Mouse (Mus musculus) yolk sac, embryonic 10.5 days (tissue): Measurements from ENCODE around the gene Cep72.
"Not testable (repeated sequence)": the region's sequence is repeated elsewhere in the genome, so short reads cannot be mapped to it uniquely, and the experiment has no call there.

ENCODE experiments used
- DNase-seq: peaks from one replicate; pipeline ENCODE4 v3.0.0-alpha.2; 2017; ENCODE audit warnings: low spot score

Gene Cep72

DNA sequence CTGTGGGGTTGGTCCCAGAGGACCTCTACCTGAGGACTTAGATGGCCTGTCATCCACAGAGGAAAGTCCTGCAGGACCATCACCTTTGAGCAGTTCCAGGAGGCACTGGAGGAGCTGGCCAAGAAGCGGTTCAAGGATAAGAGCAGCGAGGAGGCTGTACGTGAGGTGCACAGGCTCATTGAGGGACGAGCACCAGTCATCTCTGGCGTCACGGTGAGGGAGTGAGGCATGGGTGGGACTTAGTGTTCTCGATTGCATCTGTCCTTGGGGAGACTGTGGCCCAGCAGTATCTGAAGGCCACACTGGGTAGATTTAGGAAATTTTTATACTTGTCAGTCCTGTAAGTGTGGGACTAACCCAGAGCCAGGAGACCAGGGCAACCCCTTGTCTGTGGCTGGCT is 31.4 kb downstream of the Cep72 start:
- DNase-seq, result no peak

DNA sequence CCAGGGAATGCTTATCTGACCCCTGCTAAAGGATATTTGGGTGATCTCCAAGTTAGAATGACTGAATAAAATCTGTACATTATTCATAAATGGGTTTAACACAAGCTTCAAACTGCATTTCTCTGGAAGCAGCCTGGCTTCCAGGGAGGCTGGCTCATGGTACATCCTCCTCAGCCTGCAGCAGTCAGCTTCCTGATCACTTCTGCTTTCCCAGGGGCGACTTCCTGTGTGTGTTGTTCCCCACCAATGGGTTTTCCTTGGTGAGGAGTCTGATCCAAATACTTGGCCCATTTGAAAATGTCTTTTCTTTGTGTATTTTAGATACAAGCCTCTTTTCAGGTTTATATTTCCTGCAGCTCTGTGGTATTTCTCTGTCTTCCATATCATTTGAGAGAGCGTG is 33.1 kb downstream of the Cep72 start:
- no peak for DNase-seq

DNA sequence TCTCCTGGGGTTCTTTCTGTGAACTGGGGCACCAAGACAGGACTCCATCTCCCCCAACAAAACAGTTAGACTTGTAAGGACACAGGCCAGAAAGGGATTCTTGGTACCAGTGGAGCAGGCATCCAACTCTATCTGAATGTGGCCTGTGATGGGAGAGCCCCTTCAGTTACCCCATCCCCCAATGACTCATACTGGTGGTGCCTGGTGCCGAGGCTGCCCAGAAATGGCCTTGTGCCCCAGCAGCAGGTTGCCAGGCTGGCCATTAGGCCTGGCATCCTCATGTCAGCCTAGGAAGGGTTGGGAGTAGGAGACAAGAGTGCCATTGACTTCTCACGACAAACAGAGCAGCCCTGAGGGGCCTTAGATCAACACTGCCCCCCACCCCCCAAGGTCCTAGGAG is 34.0 kb downstream of the Cep72 start:
- no peak for DNase-seq

DNA sequence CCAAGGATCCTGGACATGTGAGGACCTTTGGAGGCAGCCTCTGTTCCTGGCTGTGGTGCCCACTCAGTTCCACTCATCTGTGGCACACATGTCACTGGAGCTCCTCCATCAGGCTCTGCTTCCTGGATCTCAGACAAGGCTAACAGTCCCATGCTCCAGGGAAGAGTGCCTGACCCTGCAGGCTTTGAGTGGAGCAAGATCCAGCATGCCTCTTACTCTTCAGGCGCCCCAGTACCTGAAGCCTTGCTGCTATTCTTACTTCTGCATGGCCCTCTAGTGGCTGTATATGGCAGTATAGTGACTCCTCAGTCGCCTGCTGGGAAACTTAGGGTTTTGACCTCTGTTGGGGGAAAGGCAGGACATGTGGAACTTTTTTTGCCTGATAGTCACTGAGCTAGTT is 35.9 kb downstream of the Cep72 start:
- DNase-seq, result peak; percentile 55

DNA sequence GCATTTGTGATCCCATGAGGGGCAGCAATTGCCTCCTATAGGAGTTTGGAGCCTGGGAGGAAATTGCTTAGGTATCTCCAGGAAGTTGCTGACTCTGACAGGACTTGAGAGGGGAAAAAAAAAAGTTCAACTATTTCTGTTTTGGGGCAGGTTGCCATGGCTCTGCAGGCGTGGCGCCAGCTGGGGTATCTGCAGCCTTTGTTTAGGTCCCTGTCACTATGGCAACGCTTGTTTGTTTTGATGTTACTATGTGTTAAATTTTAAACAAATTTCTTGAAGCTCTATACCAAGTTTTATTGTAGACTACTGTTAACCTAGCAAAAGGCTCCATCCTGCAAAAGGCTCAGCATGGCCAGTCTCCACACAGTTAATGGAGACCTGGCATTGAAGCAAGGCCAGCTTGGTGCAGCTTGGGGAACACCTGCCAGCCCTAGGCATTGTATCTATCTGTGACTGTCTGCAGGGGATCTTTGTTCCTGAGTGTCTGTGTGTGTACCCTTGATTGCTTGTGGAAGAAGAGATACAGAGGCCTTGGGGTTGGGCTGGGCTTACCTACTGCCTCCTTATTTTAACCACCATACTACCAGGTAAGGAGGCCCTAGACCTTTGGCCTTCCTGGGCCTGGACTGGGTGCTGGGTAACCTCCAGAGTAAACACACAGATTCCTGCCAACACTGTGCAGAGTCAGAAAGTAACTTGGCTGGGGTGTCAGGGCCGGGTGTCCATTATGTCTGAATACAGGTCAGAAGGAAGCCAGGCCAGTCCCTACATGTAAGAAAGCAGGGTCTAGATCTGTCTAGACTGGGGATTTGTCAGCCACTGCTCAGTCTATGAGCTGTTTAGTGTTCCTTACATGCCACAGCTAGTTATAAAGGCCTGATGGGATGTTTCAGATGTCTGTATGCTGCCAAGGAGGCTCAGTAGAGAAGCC is 36.7 kb downstream of the Cep72 start:
- DNase-seq, result peak; percentile 77

DNA sequence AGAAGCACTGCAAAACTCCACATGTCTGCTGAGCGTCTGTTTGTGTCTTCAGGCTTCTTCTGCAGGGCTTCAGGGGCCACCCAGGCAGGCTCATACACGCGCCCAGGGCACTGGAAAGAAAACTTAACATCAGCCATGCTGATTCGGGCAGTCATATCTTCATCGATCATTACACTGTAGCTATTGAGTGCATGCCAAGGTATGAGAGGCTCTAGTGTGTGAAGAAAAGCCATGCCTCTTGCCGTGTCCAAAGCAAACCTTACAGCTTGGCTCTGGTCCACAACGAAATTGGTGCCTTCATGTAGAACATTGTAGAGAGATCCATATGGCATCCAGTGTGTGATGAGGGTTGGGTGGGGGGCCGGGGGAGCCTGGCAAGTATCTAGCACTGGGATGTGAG is 43.1 kb downstream of the Cep72 start:
- DNase-seq, result not testable (repeated sequence)

DNA sequence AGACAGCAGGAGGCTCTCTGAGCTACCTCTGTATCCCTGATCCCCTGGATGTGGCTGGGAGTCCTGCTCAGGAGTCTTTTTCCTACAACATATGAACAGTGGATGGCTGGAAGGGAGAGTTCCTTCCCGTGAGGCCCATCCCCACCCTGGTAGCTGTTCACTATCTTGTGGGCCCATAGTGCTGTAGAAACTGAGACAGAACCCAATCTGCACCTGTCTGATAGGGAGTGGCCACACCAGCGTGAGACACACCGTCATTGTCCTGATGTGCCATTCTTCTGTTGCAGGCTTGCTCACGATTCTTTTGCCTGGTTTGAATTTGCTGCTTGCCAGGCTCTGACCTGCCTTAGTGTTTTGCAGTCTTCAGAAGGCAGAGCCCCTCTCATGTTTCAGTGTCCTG is 44.7 kb downstream of the Cep72 start:
- no peak for DNase-seq

DNA sequence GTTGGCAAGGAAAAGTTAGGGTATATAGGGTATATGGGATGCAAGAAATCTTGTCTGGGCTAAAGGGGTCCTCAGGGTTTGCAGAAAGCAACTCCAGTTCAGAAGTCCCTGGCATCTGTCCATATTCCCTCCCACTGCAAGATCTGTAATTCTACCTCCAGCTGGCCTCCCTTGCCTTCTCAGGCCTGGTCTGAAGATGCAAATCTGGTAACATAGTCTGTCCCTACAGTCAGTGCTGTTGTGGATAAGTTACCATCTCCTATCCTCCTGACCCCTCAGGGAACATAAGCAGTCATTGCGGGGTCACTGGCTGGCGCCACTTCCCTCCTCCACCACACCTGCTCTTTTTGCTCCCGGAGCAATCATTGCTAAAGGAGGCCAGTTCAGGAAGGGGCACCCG is 46.2 kb downstream of the Cep72 start:
- no peak for DNase-seq

DNA sequence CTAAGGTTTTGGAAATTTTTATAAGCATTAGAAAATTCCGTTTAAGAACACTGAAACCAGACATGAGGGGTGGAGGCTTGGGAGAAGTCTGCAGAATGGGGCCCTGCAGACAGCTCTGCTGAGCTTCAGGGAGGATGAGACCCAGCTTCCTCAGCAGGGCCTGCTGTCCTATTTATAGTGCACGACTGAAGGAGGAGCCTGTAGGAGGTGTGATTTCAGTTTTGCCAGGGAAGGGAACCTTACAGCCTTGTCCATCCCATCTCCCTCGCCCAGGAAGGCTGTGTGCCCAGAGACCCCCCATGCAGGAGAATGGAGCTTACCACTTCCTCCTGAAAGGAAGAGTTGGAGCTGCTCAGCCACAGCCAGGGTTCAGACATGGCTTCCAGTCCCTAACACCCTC is 51.4 kb downstream of the Cep72 start:
- no peak for DNase-seq

DNA sequence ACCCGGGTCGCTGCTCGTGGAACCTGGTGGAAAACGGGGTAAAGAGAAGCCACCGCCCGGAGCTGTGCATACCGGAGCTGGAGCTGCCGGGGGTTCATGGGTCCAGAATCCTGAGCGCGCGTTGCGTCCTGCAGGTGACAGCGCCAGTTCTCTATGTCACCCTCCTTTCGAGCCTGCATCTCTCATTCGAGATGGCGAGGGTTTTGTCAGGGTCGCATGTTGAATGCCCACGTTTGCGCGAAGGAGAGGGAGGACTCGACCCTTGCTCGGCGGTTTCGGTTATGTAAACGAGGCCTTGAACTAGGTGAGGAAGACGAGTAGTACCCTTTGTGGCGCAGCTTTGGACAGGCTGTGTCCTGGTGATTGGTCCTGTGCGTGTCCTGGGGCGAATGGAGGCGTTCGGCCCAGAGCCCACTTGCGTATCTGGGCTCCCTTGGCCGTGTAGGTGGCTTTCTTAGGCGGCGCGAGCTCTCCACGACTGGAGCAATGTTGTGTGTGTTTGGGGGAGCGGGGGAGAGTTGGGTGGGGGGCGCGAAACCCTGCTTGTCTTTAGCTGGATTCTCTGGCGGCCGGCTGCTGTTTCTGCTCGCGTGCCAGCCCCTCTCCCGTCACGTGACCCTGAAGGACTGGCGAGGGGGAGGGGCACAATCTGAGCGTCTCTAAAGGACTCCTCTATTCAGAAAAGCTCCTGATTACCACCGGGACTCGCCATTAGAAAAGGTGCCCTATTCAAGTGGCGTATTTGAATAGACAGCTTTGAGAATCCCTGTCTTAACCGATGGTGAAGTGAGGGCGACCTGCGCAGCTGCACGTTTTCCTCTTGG is 52.1 kb downstream of the Cep72 start:
- peak; percentile 33 for DNase-seq

DNA sequence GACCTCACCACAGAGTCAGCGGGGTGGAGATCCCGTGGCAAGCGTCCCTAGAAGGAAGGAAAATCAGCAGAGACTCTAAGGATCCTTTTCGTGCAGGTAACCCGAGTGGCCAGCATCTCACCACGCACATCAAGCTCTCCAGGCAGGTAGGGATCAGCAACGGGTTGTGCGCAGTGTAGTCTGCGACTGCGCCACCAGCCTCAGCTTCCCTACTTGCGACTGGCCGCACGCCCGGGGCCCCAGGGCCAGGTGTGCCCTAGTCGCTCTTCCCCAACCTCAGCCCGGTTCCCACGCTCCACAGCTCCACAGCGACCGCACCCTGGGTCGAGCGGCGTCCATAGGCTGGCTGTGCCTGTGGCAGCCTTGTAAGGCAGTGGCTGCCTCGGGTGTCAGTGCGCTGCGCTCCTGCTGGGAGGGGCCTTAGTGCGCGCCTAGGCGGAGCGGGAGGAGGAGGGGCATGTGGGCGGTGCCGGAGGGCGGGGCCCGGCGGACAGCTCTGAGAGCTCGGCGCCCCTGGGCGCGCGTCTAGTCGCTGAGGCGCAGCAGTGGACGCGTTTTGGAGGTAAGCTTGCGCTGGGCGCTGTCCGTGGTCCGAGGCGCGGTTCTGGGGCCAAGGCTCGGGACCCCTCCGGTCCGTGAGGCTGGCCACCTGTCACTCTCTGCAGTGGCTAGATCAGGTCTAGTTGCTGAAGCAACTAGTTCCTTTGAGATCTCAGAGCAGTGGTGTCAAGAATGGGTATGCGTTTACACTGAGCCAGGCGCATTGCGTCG is 53.0 kb downstream of the Cep72 start, which contains the start of gene Tppp:
Gene Tppp (plus strand): TSS at position 460 of the 771 bp plus-strand sequence.
- DNase-seq, result peak; percentile 91

DNA sequence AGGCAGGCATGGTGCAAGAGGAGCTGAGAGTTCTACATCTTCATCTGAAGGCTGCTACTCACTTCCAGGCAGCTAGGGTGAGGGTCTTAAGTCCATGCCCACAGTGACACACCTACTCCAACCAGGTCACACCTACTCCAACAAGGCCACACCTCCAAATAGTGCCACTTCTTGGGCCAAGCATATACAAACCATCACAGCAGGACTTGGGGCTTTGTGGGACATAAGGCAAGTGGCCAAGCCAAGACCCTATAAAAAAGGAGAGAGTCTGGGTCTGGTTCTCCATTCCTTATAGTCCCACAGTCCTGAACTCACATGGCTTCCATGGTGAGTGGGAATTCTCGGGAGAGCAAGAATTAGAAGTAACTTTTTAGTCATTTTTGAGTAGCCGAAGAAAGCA is 53.9 kb downstream of the Cep72 start:
- not testable (repeated sequence) for DNase-seq

DNA sequence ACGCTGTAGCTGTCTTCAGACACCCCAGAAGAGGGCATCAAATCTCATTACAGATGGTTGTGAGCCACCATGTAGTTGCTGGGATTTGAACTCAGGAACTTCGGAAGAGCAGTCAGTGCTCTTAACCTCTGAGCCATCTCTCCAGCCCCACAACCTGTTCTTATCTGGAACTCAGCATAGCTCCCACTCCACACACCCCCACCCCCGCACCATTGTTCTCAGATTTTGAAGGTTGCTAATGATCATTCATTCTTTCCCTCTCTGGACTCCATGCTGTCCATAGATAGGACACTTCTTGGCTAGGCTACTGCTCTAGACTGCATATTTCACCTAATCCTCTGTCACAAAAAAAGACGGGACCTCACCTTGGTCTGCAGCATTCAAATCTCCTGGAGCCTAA is 55.2 kb downstream of the Cep72 start:
- DNase-seq, result not testable (repeated sequence)

DNA sequence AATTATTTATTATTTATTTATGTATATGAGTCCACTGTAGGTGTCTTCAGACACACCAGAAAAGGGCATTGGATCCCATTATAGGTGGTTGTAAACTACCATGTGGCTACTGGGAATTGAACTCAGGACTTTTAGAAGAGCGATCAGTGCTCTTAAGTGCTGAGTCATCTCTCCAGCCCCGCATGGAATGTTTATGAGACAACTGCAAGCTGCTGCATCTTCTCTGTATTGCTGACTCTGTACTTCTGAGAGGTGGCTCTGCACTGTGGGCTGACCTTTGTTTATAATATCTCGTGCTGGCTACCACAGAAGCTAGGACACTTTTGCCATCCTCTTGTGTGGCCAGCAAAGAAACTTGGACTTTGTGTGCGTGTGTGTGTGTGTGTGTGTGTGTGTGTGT is 60.6 kb downstream of the Cep72 start:
- DNase-seq, result no peak

DNA sequence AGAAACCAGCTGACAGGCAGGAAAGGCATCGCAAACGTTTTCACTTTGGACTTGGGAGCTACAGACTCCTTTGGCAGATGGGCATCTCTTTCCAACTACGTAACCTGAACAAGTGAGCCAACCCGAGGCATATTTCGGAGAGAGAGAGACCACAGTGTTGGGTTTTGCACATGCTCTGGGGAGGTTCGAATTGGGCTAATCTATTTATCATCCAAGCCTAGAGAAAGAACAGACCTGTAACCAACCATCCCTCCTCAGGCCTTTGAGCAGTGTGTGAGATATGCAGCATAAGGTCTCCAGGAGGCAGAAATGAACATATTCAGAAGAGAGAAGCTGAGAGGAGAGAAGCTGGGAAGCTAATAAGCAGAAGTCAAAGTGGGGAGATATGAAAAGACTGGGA is 61.1 kb downstream of the Cep72 start:
- DNase-seq, result no peak

DNA sequence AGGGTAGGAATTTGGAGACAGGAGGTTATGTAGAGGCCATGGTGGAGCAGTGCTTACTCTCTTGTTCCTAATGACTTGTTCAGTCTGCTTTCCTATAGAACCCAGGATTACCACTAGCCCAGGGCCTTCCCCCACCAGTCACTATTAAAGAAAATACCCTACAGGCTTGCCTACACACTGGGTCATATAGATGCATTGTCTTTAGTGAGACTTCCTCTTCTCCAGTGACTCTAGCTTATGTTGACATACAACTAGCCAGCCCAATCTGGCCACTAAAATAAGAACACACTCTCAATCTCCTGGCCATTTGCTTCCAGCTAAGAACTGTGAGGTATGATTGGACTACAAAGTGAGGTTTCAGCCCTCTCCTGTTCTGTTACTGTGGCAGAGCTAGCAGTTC is 61.6 kb downstream of the Cep72 start:
- DNase-seq, result no peak

DNA sequence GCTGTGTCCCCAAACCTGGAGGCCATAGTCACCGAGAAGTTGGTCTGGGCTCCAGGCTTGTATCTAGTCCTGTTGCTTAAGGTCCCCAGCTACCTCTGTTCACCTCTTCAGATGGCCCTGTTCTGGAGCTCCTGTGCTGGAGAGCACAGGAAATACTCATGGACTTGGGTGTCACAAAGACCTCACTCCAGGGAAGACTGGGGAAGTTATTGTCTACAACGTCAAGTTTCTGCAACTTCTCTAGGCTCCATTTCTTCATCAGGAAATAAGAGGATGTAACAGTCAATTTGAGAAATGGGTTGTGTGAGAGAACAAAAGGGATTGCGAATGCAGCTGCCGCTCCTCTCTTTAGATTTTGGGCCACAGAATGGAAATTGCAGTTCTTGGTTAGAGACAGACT is 65.6 kb downstream of the Cep72 start:
- no peak for DNase-seq

DNA sequence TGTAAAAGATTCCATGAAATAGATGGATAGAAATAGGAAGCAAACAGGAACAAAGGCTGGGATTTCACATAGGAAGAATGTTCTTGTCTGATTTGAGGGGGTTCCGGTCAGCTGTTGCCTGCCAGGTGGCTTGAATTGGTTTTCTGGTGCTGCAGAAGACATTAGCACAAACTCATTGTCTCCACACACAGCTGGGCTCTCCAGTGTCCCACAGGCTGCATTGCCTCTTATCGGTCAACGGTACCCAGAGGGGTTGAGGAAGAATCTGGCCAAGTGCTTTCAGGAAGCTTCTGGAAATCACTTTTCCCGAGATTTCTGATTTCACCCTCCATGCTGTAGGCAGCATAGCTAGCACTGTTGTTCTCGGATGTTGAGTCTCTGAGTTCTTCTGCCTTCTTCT is 70.8 kb downstream of the Cep72 start:
- DNase-seq, result no peak

DNA sequence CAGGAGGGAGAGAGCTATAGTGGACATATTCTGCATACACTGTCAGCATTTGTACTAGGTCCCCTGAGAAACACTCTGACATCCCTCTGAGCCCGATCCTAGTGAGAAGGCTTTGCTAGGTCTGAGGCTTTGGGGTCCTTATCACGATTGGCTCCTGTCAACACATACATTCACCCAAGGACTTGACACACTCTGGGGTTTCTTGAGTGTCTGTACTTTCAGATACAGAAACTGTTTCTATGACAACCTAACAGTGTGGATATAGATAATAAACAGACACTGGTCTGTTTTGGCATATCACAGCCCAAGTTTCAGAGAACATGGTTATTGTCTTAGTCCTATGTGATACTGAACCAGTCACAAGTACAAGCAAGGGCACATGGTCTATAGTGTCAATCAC is 71.3 kb downstream of the Cep72 start:
- DNase-seq, result no peak

DNA sequence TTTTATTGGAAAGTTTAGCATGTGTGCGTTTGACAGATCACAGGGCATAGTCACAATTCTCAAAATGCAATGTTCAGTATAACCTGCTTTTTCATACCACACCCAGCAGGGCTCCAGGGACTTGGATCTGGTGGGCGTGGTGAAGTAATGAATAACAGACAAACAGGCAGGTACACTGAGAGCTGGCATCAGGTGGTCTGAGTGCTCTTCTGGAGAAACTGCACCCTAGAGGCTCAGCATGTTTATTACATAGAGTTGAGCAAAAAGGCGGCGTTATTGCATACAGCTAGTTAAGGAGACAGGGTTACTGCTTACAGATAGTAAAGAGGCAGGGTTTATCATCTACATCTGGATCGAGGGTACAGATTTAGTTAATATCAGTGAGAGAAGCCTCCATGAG is 71.8 kb downstream of the Cep72 start:
- DNase-seq, result no peak
